ENCODE assay signal across 28 mouse cellular contexts in the genomic region with DNA sequence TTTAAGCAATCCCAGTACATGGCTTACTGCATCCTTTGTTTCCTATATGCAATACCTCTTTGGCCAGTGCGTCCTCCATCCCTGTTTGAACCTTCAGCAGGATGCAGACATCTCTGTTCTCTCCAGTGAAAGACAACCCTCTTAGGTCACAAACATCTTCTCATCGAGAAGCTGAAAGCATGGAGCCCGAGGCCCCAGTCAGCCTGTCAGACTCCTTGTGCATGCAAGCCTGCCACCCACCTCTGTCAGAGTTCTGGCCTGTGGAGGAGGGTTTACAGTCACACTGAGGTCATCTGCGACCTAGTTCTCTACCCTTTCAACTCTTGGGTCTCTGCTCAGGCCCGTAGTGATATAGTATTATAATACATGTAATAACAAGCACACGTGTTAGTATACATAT.
"Had no signal": no experiment of that assay in that cellular context is flagged by ENCODE, and none has a peak within 500 bp of the region (broad histone marks: within the 10 kb centered on the region; RNA-seq: fewer than 3 reads in every experiment).

No protein-coding gene starts in this region.

- H3K4me3 ChIP-seq: limb, embryonic 10.5 days; limb, embryonic 12.5 days; limb, embryonic 13.5 days; limb, embryonic 15.5 days; liver, embryonic 12.5 days; liver, embryonic 13.5 days; liver, embryonic 15.5 days; lung, embryonic 15.5 days; megakaryocyte, embryonic 14.5 days; midbrain, embryonic 10.5 days; midbrain, embryonic 12.5 days; midbrain, embryonic 13.5 days; midbrain, embryonic 15.5 days; myocyte; neural tube, embryonic 12.5 days had no signal

- H3K9ac ChIP-seq: limb, embryonic 12.5 days; limb, embryonic 13.5 days; limb, embryonic 15.5 days; liver, embryonic 12.5 days; liver, embryonic 13.5 days; liver, embryonic 14.5 days; liver, embryonic 15.5 days; liver, postnatal 0 days; lung, embryonic 14.5 days; lung, embryonic 15.5 days; midbrain, embryonic 12.5 days; midbrain, embryonic 13.5 days; midbrain, embryonic 15.5 days; neural tube, embryonic 12.5 days had no signal

- H3K4me1 ChIP-seq: limb, embryonic 10.5 days; limb, embryonic 12.5 days; limb, embryonic 13.5 days; liver, embryonic 12.5 days; liver, embryonic 13.5 days; liver, embryonic 15.5 days; midbrain, embryonic 10.5 days; midbrain, embryonic 12.5 days; midbrain, embryonic 15.5 days; neural tube, embryonic 12.5 days had no signal

- DNase-seq: left cerebral cortex, postnatal 4 days; liver; liver, embryonic 13.5 days; liver, postnatal 0 days; lung, adult 18-20 months; lung, adult 2 months; lung, embryonic 14.5 days; lung, postnatal 10 days; lung, postnatal 14 days; lung, postnatal 36 days; lung, postnatal 4 days; midbrain, embryonic 14.5 days had no signal

- H3K36me3 ChIP-seq: limb, embryonic 10.5 days; limb, embryonic 12.5 days; limb, embryonic 13.5 days; limb, embryonic 15.5 days; liver, embryonic 12.5 days; liver, embryonic 13.5 days; liver, embryonic 15.5 days; lung, embryonic 15.5 days; midbrain, embryonic 10.5 days; midbrain, embryonic 12.5 days; midbrain, embryonic 13.5 days; midbrain, embryonic 15.5 days; neural tube, embryonic 12.5 days had no signal

- H3K9me3 ChIP-seq: limb, embryonic 10.5 days; limb, embryonic 12.5 days; limb, embryonic 13.5 days; limb, embryonic 15.5 days; liver, embryonic 12.5 days; liver, embryonic 13.5 days; liver, embryonic 15.5 days; lung, embryonic 15.5 days; megakaryocyte, embryonic 14.5 days; midbrain, embryonic 10.5 days; midbrain, embryonic 12.5 days; midbrain, embryonic 13.5 days; midbrain, embryonic 15.5 days; neural tube, embryonic 12.5 days had no signal

- H3K27me3 ChIP-seq: limb, embryonic 12.5 days; limb, embryonic 13.5 days; limb, embryonic 15.5 days; liver, embryonic 12.5 days; liver, embryonic 13.5 days; liver, embryonic 15.5 days; lung, embryonic 15.5 days; megakaryocyte, embryonic 14.5 days; midbrain, embryonic 12.5 days; midbrain, embryonic 13.5 days; midbrain, embryonic 15.5 days; neural tube, embryonic 12.5 days had no signal

- H3K27ac ChIP-seq: limb, embryonic 10.5 days; limb, embryonic 12.5 days; limb, embryonic 13.5 days; limb, embryonic 15.5 days; liver, embryonic 12.5 days; liver, embryonic 13.5 days; liver, embryonic 14.5 days; liver, embryonic 15.5 days; lung, embryonic 15.5 days; macrophage; midbrain, embryonic 10.5 days; midbrain, embryonic 12.5 days; midbrain, embryonic 13.5 days; midbrain, embryonic 15.5 days; neural tube, embryonic 12.5 days had no signal
